Mouse (Mus musculus) bone marrow macrophage, adult 2 months (primary cell): ENCODE results near the gene Gm20721. TPM values are rescaled to one million over a fixed set of nuclear protein-coding genes. Genes with fewer than 3 reads are reported as not detected.

Source experiments
- H3K27ac ChIP-seq: 2 replicates; pipeline ENCODE4 v1.5.1; 2012; ENCODE audit warnings: low read depth, low read length; ENCODE audit not compliant: insufficient read depth
- H3K4me1 ChIP-seq: 2 replicates; pipeline ENCODE4 v1.6.1; 2012; ENCODE audit warnings: low read length; ENCODE audit not compliant: control insufficient read depth, insufficient read depth
- H3K4me3 ChIP-seq: 2 replicates; pipeline ENCODE4 v1.5.1; 2012; ENCODE audit warnings: mild to moderate bottlenecking, low read length, moderate library complexity; ENCODE audit not compliant: insufficient read depth
- CTCF ChIP-seq: IDR thresholded peaks from 2 replicates; pipeline ENCODE4 v1.5.1; 2012; ENCODE audit warnings: low read depth, mild to moderate bottlenecking, low read length, moderate library complexity
- POLR2A ChIP-seq: IDR thresholded peaks from 2 replicates; pipeline ENCODE4 v1.6.1; 2012; ENCODE audit warnings: mild to moderate bottlenecking, low read depth, low read length, borderline replicate concordance
- polyA plus RNA-seq: library from polyadenylated mRNA; stranded (reverse); fragments of >200 nt; gene quantifications from 2 replicates; pipeline ENCODE4 v1.2.4, GENCODE M21; 2012; ENCODE audit not compliant: missing spikeins, insufficient read depth, insufficient read length

Gm20721 gene
- polyA plus RNA-seq, 1 experiment = 4.1 TPM

DNA sequence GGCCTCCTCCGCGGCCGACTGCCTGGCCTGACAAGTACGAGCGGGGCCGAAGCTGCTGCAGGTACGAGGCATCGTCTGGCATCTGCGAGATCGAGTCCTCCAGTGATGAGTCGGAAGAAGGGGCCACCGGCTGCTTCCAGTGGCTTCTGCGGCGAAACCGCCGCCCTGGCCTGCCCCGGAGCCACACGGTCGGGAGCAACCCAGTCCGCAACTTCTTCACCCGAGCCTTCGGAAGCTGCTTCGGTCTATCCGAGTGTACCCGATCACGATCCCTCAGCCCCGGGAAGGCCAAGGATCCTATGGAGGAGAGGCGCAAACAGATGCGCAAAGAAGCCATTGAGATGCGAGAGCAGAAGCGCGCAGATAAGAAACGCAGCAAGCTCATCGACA, 46.7 kb downstream of the Gm20721 start:
- Histone ChIP-seq H3K27ac (no peak overlapping the region), H3K4me1 (no peaks in the 10 kb centered on the region), H3K4me3 (no peak overlapping the region)
- no peak for TF ChIP-seq POLR2A
- no peak for TF ChIP-seq CTCF

- Histone ChIP-seq H3K4me3 (no peak overlapping the region), H3K4me1 (no peaks in the 10 kb centered on the region), H3K27ac (no peak overlapping the region)
- no peak for TF ChIP-seq POLR2A
- no peak for TF ChIP-seq CTCF
Measured at GRCm38 (mm10) chr2:174299091-174299770, 47.3 kb downstream of the Gm20721 start.

GRCm38 (mm10) chr2:174298471-174298870, 48.0 kb downstream of the Gm20721 start:
- TF ChIP-seq POLR2A (no peak), CTCF (no peak)
- no peak overlapping the region for H3K27ac ChIP-seq
- H3K4me1 ChIP-seq = no peaks in the 10 kb centered on the region
- no peak overlapping the region for H3K4me3 ChIP-seq

DNA sequence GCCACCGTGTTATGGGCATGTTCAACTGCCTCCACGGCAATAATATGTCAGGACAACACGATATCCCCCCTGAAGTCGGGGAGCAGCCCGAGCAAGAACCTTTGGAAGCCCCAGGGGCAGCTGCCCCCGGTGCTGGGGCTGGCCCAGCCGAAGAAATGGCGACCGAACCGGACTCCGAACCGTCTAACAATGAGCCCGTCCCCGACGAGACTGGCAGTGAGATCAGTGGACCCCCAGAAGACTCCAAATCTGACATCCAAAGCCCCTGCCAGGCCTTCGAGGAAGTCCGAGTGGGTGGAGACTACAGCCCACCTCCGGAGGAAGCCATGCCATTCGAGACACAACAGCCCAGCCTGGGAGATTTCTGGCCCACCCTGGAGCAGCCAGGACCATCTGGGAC, 48.7 kb downstream of the Gm20721 start:
- H3K4me1 ChIP-seq = no peaks in the 10 kb centered on the region

GRCm38 (mm10) chr2:174297086-174297571, 49.4 kb downstream of the Gm20721 start:
- TF ChIP-seq POLR2A (no peak), CTCF (no peak)
- no peak overlapping the region for H3K4me3 ChIP-seq
- H3K27ac ChIP-seq = no peak overlapping the region
- no peaks in the 10 kb centered on the region for H3K4me1 ChIP-seq

More for the DNA sequence above, 48.7 kb downstream of the Gm20721 start:
- TF ChIP-seq POLR2A (no peak), CTCF (no peak)
- no peak overlapping the region for H3K27ac ChIP-seq
- no peak overlapping the region for H3K4me3 ChIP-seq

- no peak overlapping the region for H3K4me3 ChIP-seq
- H3K4me1 ChIP-seq = no peaks in the 10 kb centered on the region
- H3K27ac ChIP-seq = no peak overlapping the region
- no peak for TF ChIP-seq CTCF
- TF ChIP-seq POLR2A = no peak
Measured at GRCm38 (mm10) chr2:174295900-174296465, 50.5 kb downstream of the Gm20721 start.

- no peak overlapping the region for H3K4me3 ChIP-seq
- H3K27ac ChIP-seq = no peak overlapping the region
- H3K4me1 ChIP-seq = no peaks in the 10 kb centered on the region
- TF ChIP-seq POLR2A = no peak
- no peak for TF ChIP-seq CTCF
Measured at GRCm38 (mm10) chr2:174295175-174295899, 51.2 kb downstream of the Gm20721 start.

DNA sequence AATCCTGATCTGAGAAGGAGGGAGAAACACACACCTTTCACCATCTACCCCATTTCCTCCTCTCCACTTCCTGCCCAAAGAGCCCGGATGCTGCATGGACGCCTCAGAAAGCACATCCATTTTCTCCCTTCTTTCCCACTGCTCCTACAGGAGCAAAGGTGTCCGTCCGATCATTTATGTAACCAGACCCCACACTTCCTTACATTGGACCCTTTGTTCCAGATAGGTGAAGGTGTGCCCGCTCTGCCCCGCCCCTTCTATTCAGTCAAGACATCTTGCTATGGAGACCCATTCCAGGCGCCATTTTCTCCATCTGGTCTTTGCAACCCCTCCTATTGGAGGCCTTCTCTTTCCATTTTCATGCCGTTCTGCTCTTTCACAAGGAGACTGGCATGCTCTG, 52.1 kb downstream of the Gm20721 start:
- Histone ChIP-seq H3K4me3 (no peak overlapping the region), H3K27ac (no peak overlapping the region), H3K4me1 (no peaks in the 10 kb centered on the region)
- TF ChIP-seq POLR2A (no peak), CTCF (no peak)

- Histone ChIP-seq H3K4me3 (no peak overlapping the region), H3K4me1 (no peaks in the 10 kb centered on the region), H3K27ac (no peak overlapping the region)
- TF ChIP-seq POLR2A = no peak
- TF ChIP-seq CTCF = no peak
Measured at GRCm38 (mm10) chr2:174291662-174292030, 54.9 kb downstream of the Gm20721 start.

- TF ChIP-seq CTCF (no peak), POLR2A (no peak)
- no peaks in the 10 kb centered on the region for H3K4me1 ChIP-seq
- H3K4me3 ChIP-seq = no peak overlapping the region
- no peak overlapping the region for H3K27ac ChIP-seq
Measured at GRCm38 (mm10) chr2:174291029-174291661, 55.4 kb downstream of the Gm20721 start.
